Mouse (Mus musculus): Measurements from ENCODE around the gene Srrm3.

The Srrm3 gene

GRCm38 (mm10) chr5:135869661-135870423 is 63.2 kb downstream of the Srrm3 start:
- no peak for DNase-seq (ENCODE audit: low spot score in 2 of 2)

- no peak for DNase-seq (ENCODE audit: low spot score in 2 of 2)
These were observed 63.8 kb downstream of the Srrm3 start for GRCm38 (mm10) chr5:135870505-135870904.

- no peak for DNase-seq (ENCODE audit: low spot score in 2 of 2)
These were observed 66.3 kb downstream of the Srrm3 start for GRCm38 (mm10) chr5:135872996-135873395.

GRCm38 (mm10) chr5:135873753-135874152 is 67.1 kb downstream of the Srrm3 start:
- no peak for DNase-seq (ENCODE audit: low spot score in 2 of 2)

- DNase-seq (ENCODE audit: low spot score in 2 of 2) = peak; percentile 42 to 70
These were observed 70.5 kb downstream of the Srrm3 start for GRCm38 (mm10) chr5:135877180-135877579.

GRCm38 (mm10) chr5:135877831-135878231 is 71.1 kb downstream of the Srrm3 start:
- peak; percentile 42 to 59 for DNase-seq (ENCODE audit: low spot score in 2 of 2)

- DNase-seq (ENCODE audit: low spot score in 2 of 2) = peak; percentile 81 to 91
These were observed 72.9 kb downstream of the Srrm3 start for GRCm38 (mm10) chr5:135879449-135880158.

GRCm38 (mm10) chr5:135884641-135885040 is 78.0 kb downstream of the Srrm3 start:
- no peak for DNase-seq (ENCODE audit: low spot score in 2 of 2)

GRCm38 (mm10) chr5:135887675-135888102 is 81.0 kb downstream of the Srrm3 start, which contains the start of gene Hspb1:
Gene Hspb1, plus strand, starts transcription at chr5:135887919.
- peak; percentile 86 to 93 for DNase-seq (ENCODE audit: low spot score in 2 of 2)

- DNase-seq (ENCODE audit: low spot score in 2 of 2) = peak in 1 of 2 experiments; percentile 38
These were observed 81.9 kb downstream of the Srrm3 start for GRCm38 (mm10) chr5:135888405-135889215.

GRCm38 (mm10) chr5:135890323-135890722 is 83.6 kb downstream of the Srrm3 start:
- no peak for DNase-seq (ENCODE audit: low spot score in 2 of 2)

GRCm38 (mm10) chr5:135890920-135891319 is 84.2 kb downstream of the Srrm3 start:
- no peak for DNase-seq (ENCODE audit: low spot score in 2 of 2)

GRCm38 (mm10) chr5:135892589-135893351 is 86.1 kb downstream of the Srrm3 start:
- peak; percentile 58 to 73 for DNase-seq (ENCODE audit: low spot score in 2 of 2)

GRCm38 (mm10) chr5:135894958-135895357 is 88.3 kb downstream of the Srrm3 start:
- no peak for DNase-seq (ENCODE audit: low spot score in 2 of 2)

GRCm38 (mm10) chr5:135898028-135898427 is 91.3 kb downstream of the Srrm3 start:
- no peak for DNase-seq (ENCODE audit: low spot score in 2 of 2)

- no peak for DNase-seq (ENCODE audit: low spot score in 2 of 2)
These were observed 92.3 kb downstream of the Srrm3 start for GRCm38 (mm10) chr5:135898995-135899394.

- DNase-seq (ENCODE audit: low spot score in 2 of 2) = no peak
These were observed 93.1 kb downstream of the Srrm3 start for GRCm38 (mm10) chr5:135899833-135900232.

GRCm38 (mm10) chr5:135900701-135901100 is 94.0 kb downstream of the Srrm3 start:
- DNase-seq (ENCODE audit: low spot score in 2 of 2) = no peak

GRCm38 (mm10) chr5:135901354-135902095 is 94.8 kb downstream of the Srrm3 start:
- DNase-seq (ENCODE audit: low spot score in 2 of 2) = no peak

GRCm38 (mm10) chr5:135903058-135903457 is 96.4 kb downstream of the Srrm3 start:
- DNase-seq (ENCODE audit: low spot score in 2 of 2) = no peak

All from urinary bladder, postnatal 36 days (tissue).